In the genomic region with DNA sequence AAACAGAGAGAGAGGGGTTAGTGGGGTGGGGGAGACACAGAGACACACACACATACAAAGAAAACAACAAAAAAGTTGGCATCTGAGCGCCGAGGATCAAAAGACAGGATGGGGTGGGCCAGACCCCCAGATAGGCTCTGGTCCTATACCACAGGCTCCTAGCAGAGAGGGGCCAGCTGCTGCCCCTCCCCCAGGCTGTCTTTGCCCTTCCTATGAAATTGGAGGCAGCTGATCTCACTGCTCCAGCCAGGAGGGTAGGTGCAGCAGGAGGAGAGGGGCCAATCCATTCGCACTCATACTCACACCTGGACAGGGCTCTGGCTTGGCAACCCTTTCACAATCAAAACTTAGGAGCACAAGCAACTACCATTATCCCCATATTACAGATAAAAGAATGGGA, we compare ENCODE assay signal across 8 mouse cellular contexts. TPM values are rescaled to one million over a fixed set of nuclear protein-coding genes. Genes with fewer than 3 reads are reported as not detected.
A peak's percentile ranks its signal among the peaks of the same experiment; 100 is the strongest.
DNase-seq lines count a peak whose midpoint lies in the region; ATAC-seq and TF ChIP-seq lines count a peak whose summit lies in the region.

No protein-coding gene starts in this region.

- H3K36me3 ChIP-seq in heart, embryonic 16.5 days (ENCODE audit: control insufficient read depth, insufficient read depth): no peaks in the 10 kb centered on the region
- H3K36me3 ChIP-seq in hindbrain, embryonic 12.5 days: no peaks in the 10 kb centered on the region
- no peaks in the 10 kb centered on the region for H3K36me3 ChIP-seq in midbrain, embryonic 13.5 days

- H3K27ac ChIP-seq in heart, embryonic 16.5 days (ENCODE audit: low read length): peak overlapping the region; percentile 94
- H3K27ac ChIP-seq in bone marrow macrophage, adult 2 months (ENCODE audit: insufficient read depth, low read depth, low read length): peak overlapping the region; percentile 82
- peak overlapping the region; percentile 91 for H3K27ac ChIP-seq in hindbrain, embryonic 12.5 days
- peak overlapping the region; percentile 94 for H3K27ac ChIP-seq in midbrain, embryonic 13.5 days

- 0 out of 2 replicates have a peak, but pooled peaks have one; percentile 2 for ATAC-seq in heart, embryonic 16.5 days (replicated peaks; ENCODE audit: extremely low read depth, insufficient read depth, low FRiP score)
- ATAC-seq in hindbrain, embryonic 12.5 days (ENCODE audit: low FRiP score): peak; percentile 33
- peak; percentile 7 for ATAC-seq in midbrain, embryonic 13.5 days
- ATAC-seq in megakaryocyte progenitor cell, adult 5-6 weeks (replicated peaks; ENCODE audit: poor library complexity): no peak

- H3K9ac ChIP-seq in heart, embryonic 16.5 days (ENCODE audit: low read length): peak overlapping the region; percentile 75
- H3K9ac ChIP-seq in hindbrain, embryonic 12.5 days: peak overlapping the region; percentile 59
- peak overlapping the region; percentile 59 for H3K9ac ChIP-seq in midbrain, embryonic 13.5 days (replicated peaks)

- WGBS in heart, embryonic 16.5 days: 58% methylated on average over 3 of the region's 3 CpGs
- WGBS in hindbrain, embryonic 12.5 days: 73% methylated on average over 3 of the region's 3 CpGs
- 79% methylated on average over 3 of the region's 3 CpGs for WGBS in midbrain, embryonic 13.5 days

- H3K4me3 ChIP-seq in heart, embryonic 16.5 days (ENCODE audit: low read length): peak overlapping the region; percentile 58
- H3K4me3 ChIP-seq in bone marrow macrophage, adult 2 months (ENCODE audit: insufficient read depth, low read length): peak overlapping the region; percentile 62
- peak overlapping the region; percentile 31 for H3K4me3 ChIP-seq in hindbrain, embryonic 12.5 days
- H3K4me3 ChIP-seq in midbrain, embryonic 13.5 days (replicated peaks): peak overlapping the region; percentile 36

- no peak for TF ChIP-seq CTCF in bone marrow macrophage, adult 2 months (IDR thresholded peaks at IDR 0.05; ENCODE audit: low read depth, low read length)

- peaks cover 32% of the 10 kb centered on the region for H3K4me1 ChIP-seq in heart, embryonic 16.5 days (ENCODE audit: control insufficient read depth, insufficient read depth, low read length)
- H3K4me1 ChIP-seq in bone marrow macrophage, adult 2 months (ENCODE audit: control insufficient read depth, insufficient read depth, low read length): peaks cover 56% of the 10 kb centered on the region
- peaks cover 47% of the 10 kb centered on the region for H3K4me1 ChIP-seq in hindbrain, embryonic 12.5 days
- H3K4me1 ChIP-seq in midbrain, embryonic 13.5 days (replicated peaks): peaks cover 42% of the 10 kb centered on the region

- H3K4me2 ChIP-seq in heart, embryonic 16.5 days (ENCODE audit: low read depth, low read length): peak overlapping the region; percentile 77
- H3K4me2 ChIP-seq in hindbrain, embryonic 12.5 days (replicated peaks): peak overlapping the region; percentile 56
- H3K4me2 ChIP-seq in midbrain, embryonic 13.5 days (replicated peaks): peak overlapping the region; percentile 57

- intact Hi-C loops in heart, postnatal 25 days (cut with DNase I): no loop called here

- DNase-seq in heart, postnatal 25 days (ENCODE audit: low spot score): no peak
- DNase-seq in spleen, postnatal 14 days (ENCODE audit: low spot score in 2 of 2): no peak
- DNase-seq in Muller cell, postnatal 12 days (ENCODE audit: inconsistent ontology term): no peak

- no peak for TF ChIP-seq POLR2A in bone marrow macrophage, adult 2 months (IDR thresholded peaks at IDR 0.05; ENCODE audit: borderline replicate concordance, low read depth, low read length)

- H3K9me3 ChIP-seq in heart, embryonic 16.5 days (replicated peaks; ENCODE audit: control insufficient read depth, low read length): no peaks in the 10 kb centered on the region
- no peaks in the 10 kb centered on the region for H3K9me3 ChIP-seq in hindbrain, embryonic 12.5 days (replicated peaks)
- H3K9me3 ChIP-seq in midbrain, embryonic 13.5 days: no peaks in the 10 kb centered on the region

- no peaks in the 10 kb centered on the region for H3K27me3 ChIP-seq in heart, embryonic 16.5 days (ENCODE audit: control insufficient read depth, insufficient read depth, low read length)
- H3K27me3 ChIP-seq in hindbrain, embryonic 12.5 days: peaks cover 2% of the 10 kb centered on the region
- peaks cover 11% of the 10 kb centered on the region; the same call in 1 of the 2 replicates for H3K27me3 ChIP-seq in midbrain, embryonic 13.5 days

RNA-seq across cellular contexts. Expression of gene Lmna, which starts 0.5 kb away (rescaled TPM):
- polyA plus RNA-seq in heart, embryonic 16.5 days (2015; fragmentation: Nextera tagmentation; extraction: Ambion mirVana): 127 and 129 TPM in 2 replicates
- total RNA-seq in heart, postnatal 25 days (2021): 100 to 1,000 TPM; 121 to 132 TPM
- 124 and 126 TPM in 2 replicates for polyA plus RNA-seq in bone marrow macrophage, adult 2 months (2012; ENCODE audit: insufficient read depth, insufficient read length, missing spikeins)
- 48.9 and 61.6 TPM in 2 replicates for polyA plus RNA-seq in hindbrain, embryonic 12.5 days (2016; fragmentation: Nextera tagmentation; extraction: Ambion mirVana)
- 21.4 and 23.4 TPM in 2 replicates for polyA plus RNA-seq in midbrain, embryonic 13.5 days (2015; fragmentation: Nextera tagmentation; extraction: Ambion mirVana)
- 2.3 and 2.6 TPM in 2 replicates for total RNA-seq in megakaryocyte progenitor cell, adult 5-6 weeks (2015)
- 5.8 and 9.8 TPM in 2 replicates for total RNA-seq in megakaryocyte progenitor cell, adult 5-6 weeks (2017)

RNA-seq across cellular contexts. Expression of gene Mex3a, which starts 22.9 kb away (rescaled TPM):
- polyA plus RNA-seq in heart, embryonic 16.5 days (2015; fragmentation: Nextera tagmentation; extraction: Ambion mirVana): 5.3 and 5.7 TPM in 2 replicates
- total RNA-seq in heart, postnatal 25 days (2021): under 1 TPM; 0.39 to 0.61 TPM
- polyA plus RNA-seq in bone marrow macrophage, adult 2 months (2012; ENCODE audit: insufficient read depth, insufficient read length, missing spikeins): 0.13 and 0.16 TPM in 2 replicates
- 44.2 and 44.5 TPM in 2 replicates for polyA plus RNA-seq in hindbrain, embryonic 12.5 days (2016; fragmentation: Nextera tagmentation; extraction: Ambion mirVana)
- polyA plus RNA-seq in midbrain, embryonic 13.5 days (2015; fragmentation: Nextera tagmentation; extraction: Ambion mirVana): 49.5 and 51.5 TPM in 2 replicates
- 3.8 and 3.9 TPM in 2 replicates for total RNA-seq in megakaryocyte progenitor cell, adult 5-6 weeks (2015)
- 1.7 and 2.8 TPM in 2 replicates for total RNA-seq in megakaryocyte progenitor cell, adult 5-6 weeks (2017)

RNA-seq across cellular contexts. Expression of gene Rab25, which starts 38.9 kb away (rescaled TPM):
- polyA plus RNA-seq in heart, embryonic 16.5 days (2015; fragmentation: Nextera tagmentation; extraction: Ambion mirVana): 2.2 and 5.2 TPM in 2 replicates
- not detected for total RNA-seq in heart, postnatal 25 days (2021)
- not detected in 2 replicates for polyA plus RNA-seq in bone marrow macrophage, adult 2 months (2012; ENCODE audit: insufficient read depth, insufficient read length, missing spikeins)
- polyA plus RNA-seq in hindbrain, embryonic 12.5 days (2016; fragmentation: Nextera tagmentation; extraction: Ambion mirVana): 1.5 and 2.4 TPM in 2 replicates
- polyA plus RNA-seq in midbrain, embryonic 13.5 days (2015; fragmentation: Nextera tagmentation; extraction: Ambion mirVana): not detected in 2 replicates
- total RNA-seq in megakaryocyte progenitor cell, adult 5-6 weeks (2015): 0.17 TPM in 1 of 2 replicates, not detected in the other
- 0.37 TPM in 1 of 2 replicates, not detected in the other for total RNA-seq in megakaryocyte progenitor cell, adult 5-6 weeks (2017)

RNA-seq across cellular contexts. Expression of gene Lamtor2, which starts 43.6 kb away (rescaled TPM):
- 136 and 139 TPM in 2 replicates for polyA plus RNA-seq in heart, embryonic 16.5 days (2015; fragmentation: Nextera tagmentation; extraction: Ambion mirVana)
- 10 to 100 TPM; 84.2 to 92.5 TPM for total RNA-seq in heart, postnatal 25 days (2021)
- polyA plus RNA-seq in bone marrow macrophage, adult 2 months (2012; ENCODE audit: insufficient read depth, insufficient read length, missing spikeins): 149 and 154 TPM in 2 replicates
- 124 and 140 TPM in 2 replicates for polyA plus RNA-seq in hindbrain, embryonic 12.5 days (2016; fragmentation: Nextera tagmentation; extraction: Ambion mirVana)
- polyA plus RNA-seq in midbrain, embryonic 13.5 days (2015; fragmentation: Nextera tagmentation; extraction: Ambion mirVana): 181 and 182 TPM in 2 replicates
- 42.4 and 46.4 TPM in 2 replicates for total RNA-seq in megakaryocyte progenitor cell, adult 5-6 weeks (2015)
- total RNA-seq in megakaryocyte progenitor cell, adult 5-6 weeks (2017): 93.9 and 115 TPM in 2 replicates

RNA-seq across cellular contexts. Expression of gene Ubqln4, which starts 44.3 kb away (rescaled TPM):
- 28.8 and 32.0 TPM in 2 replicates for polyA plus RNA-seq in heart, embryonic 16.5 days (2015; fragmentation: Nextera tagmentation; extraction: Ambion mirVana)
- total RNA-seq in heart, postnatal 25 days (2021): 10 to 100 TPM; 67.4 to 71.2 TPM
- polyA plus RNA-seq in bone marrow macrophage, adult 2 months (2012; ENCODE audit: insufficient read depth, insufficient read length, missing spikeins): 22.9 and 25.8 TPM in 2 replicates
- 59.4 and 60.7 TPM in 2 replicates for polyA plus RNA-seq in hindbrain, embryonic 12.5 days (2016; fragmentation: Nextera tagmentation; extraction: Ambion mirVana)
- polyA plus RNA-seq in midbrain, embryonic 13.5 days (2015; fragmentation: Nextera tagmentation; extraction: Ambion mirVana): 39.1 and 46.7 TPM in 2 replicates
- 42.0 and 49.7 TPM in 2 replicates for total RNA-seq in megakaryocyte progenitor cell, adult 5-6 weeks (2015)
- total RNA-seq in megakaryocyte progenitor cell, adult 5-6 weeks (2017): 40.6 and 47.5 TPM in 2 replicates
